Mouse (Mus musculus) embryonic facial prominence, embryonic 13.5 days (tissue): ENCODE data around the gene Cd9. TPM values are rescaled to one million over a fixed set of nuclear protein-coding genes. Genes with fewer than 3 reads are reported as not detected.

Source experiments
- ATAC-seq: fragments of 200-750 bp; cut with Nextera tagmentation; 2 replicates; pipeline ENCODE4 v1.8.0; 2017; ENCODE audit warnings: low read depth; ENCODE audit not compliant: insufficient number of reproducible peaks, insufficient read depth, low FRiP score, low TSS enrichment
- H3K27ac ChIP-seq: fragments of 300-500 bp; sonication (generic); 2 replicates; pipeline ENCODE4 v1.5.1; 2015; ENCODE audit warnings: moderate library complexity, mild to moderate bottlenecking, inconsistent platforms
- H3K27me3 ChIP-seq: fragments of 300-500 bp; sonication (generic); 2 replicates; pipeline ENCODE4 v1.6.1; 2015; ENCODE audit warnings: mild to moderate bottlenecking, inconsistent platforms
- H3K36me3 ChIP-seq: fragments of 300-500 bp; sonication (generic); 2 replicates; pipeline ENCODE4 v1.6.1; 2015; ENCODE audit warnings: mild to moderate bottlenecking, inconsistent platforms
- H3K4me1 ChIP-seq: fragments of 300-500 bp; sonication (generic); 2 replicates; pipeline ENCODE4 v1.6.1; 2015; ENCODE audit warnings: inconsistent platforms
- H3K4me2 ChIP-seq: fragments of 300-500 bp; sonication (generic); 2 replicates; pipeline ENCODE4 v1.6.1; 2015; ENCODE audit warnings: moderate library complexity, mild to moderate bottlenecking, inconsistent platforms
- H3K4me3 ChIP-seq: fragments of 300-500 bp; sonication (generic); 2 replicates; pipeline ENCODE4 v1.5.1; 2015; ENCODE audit warnings: mild to moderate bottlenecking, inconsistent platforms
- H3K9ac ChIP-seq: fragments of 300-500 bp; sonication (generic); 2 replicates; pipeline ENCODE4 v1.6.1; 2015; ENCODE audit warnings: mild to moderate bottlenecking, inconsistent platforms
- H3K9me3 ChIP-seq: fragments of 300-500 bp; sonication (generic); 2 replicates; pipeline ENCODE4 v1.6.1; 2016; ENCODE audit warnings: inconsistent platforms
- WGBS: fragments of 180-500 bp; shearing (Covaris S2); methylation state at CpG from one replicate; pipeline ENCODE4 v1.1.7; 2015; ENCODE audit warnings: mixed read lengths; 5-methylcytosine and 5-hydroxymethylcytosine counted together
- polyA plus RNA-seq: library from polyadenylated mRNA; unstranded; fragments of >200 nt; fragmentation: Nextera tagmentation; extraction: Ambion mirVana; gene quantifications from 2 replicates; pipeline ENCODE4 v1.2.1, GENCODE M21; 2015

Cd9 gene
- polyA plus RNA-seq, 1 experiment from 2014 or later = 160 TPM

GRCm38 (mm10) chr6:125430358-125430958 lies 64.1 kb downstream of the Cd9 start:
- Histone ChIP-seq H3K4me1 (peaks cover 26% of the 10 kb centered on the region), H3K36me3 (no peaks in the 10 kb centered on the region), H3K4me3 (no peak overlapping the region), H3K9ac (0 out of 2 replicates have a peak overlapping the region, but pooled peaks have one; percentile 40), H3K27me3 (no peaks in the 10 kb centered on the region), H3K4me2 (peak overlapping the region; percentile 16), H3K9me3 (no peaks in the 10 kb centered on the region), H3K27ac (no peak overlapping the region)
- no peak for ATAC-seq
- 9% methylated on average over 14 of the region's 14 CpGs for WGBS

- H3K27ac ChIP-seq = no peak overlapping the region
- ATAC-seq = no peak
- WGBS = 89% methylated on average over 6 of the region's 6 CpGs
- no peaks in the 10 kb centered on the region for H3K36me3 ChIP-seq
- no peaks in the 10 kb centered on the region for H3K27me3 ChIP-seq
- H3K4me2 ChIP-seq = no peak overlapping the region
- peaks cover 33% of the 10 kb centered on the region for H3K4me1 ChIP-seq
- H3K4me3 ChIP-seq = no peak overlapping the region
- H3K9ac ChIP-seq = no peak overlapping the region
- no peaks in the 10 kb centered on the region for H3K9me3 ChIP-seq
Observed at GRCm38 (mm10) chr6:125429741-125430140, 64.8 kb downstream of the Cd9 start.

GRCm38 (mm10) chr6:125426383-125427360 lies 67.9 kb downstream of the Cd9 start:
- Histone ChIP-seq H3K4me1 (peaks cover 55% of the 10 kb centered on the region), H3K27me3 (no peaks in the 10 kb centered on the region), H3K4me3 (peak overlapping the region; percentile 44), H3K9me3 (no peaks in the 10 kb centered on the region), H3K27ac (peak overlapping the region; percentile 76), H3K9ac (peak overlapping the region; percentile 73), H3K4me2 (peak overlapping the region; percentile 88), H3K36me3 (no peaks in the 10 kb centered on the region)
- 2% methylated on average over 25 of the region's 25 CpGs for WGBS
- 0 out of 2 replicates have a peak, but pooled peaks have one; percentile 34 for ATAC-seq

- ATAC-seq = no peak
- no peak overlapping the region; the same call in 1 of the 2 replicates for H3K27ac ChIP-seq
- no peak overlapping the region for H3K4me3 ChIP-seq
- peaks cover 53% of the 10 kb centered on the region for H3K4me1 ChIP-seq
- WGBS = 43% methylated on average over 15 of the region's 15 CpGs
- no peaks in the 10 kb centered on the region for H3K9me3 ChIP-seq
- H3K9ac ChIP-seq = 0 out of 2 replicates have a peak overlapping the region, but pooled peaks have one; percentile 32
- peak overlapping the region; percentile 26 for H3K4me2 ChIP-seq
- H3K36me3 ChIP-seq = no peaks in the 10 kb centered on the region
- H3K27me3 ChIP-seq = no peaks in the 10 kb centered on the region
Observed at GRCm38 (mm10) chr6:125425205-125426090, 69.1 kb downstream of the Cd9 start.

- 48% methylated on average over 3 of the region's 3 CpGs for WGBS
Observed at GRCm38 (mm10) chr6:125424156-125424555, 70.4 kb downstream of the Cd9 start.

GRCm38 (mm10) chr6:125423507-125423906 lies 71.1 kb downstream of the Cd9 start:
- no peak for ATAC-seq
- Histone ChIP-seq H3K27me3 (no peaks in the 10 kb centered on the region), H3K9ac (no peak overlapping the region), H3K4me3 (no peak overlapping the region), H3K4me2 (no peak overlapping the region), H3K9me3 (no peaks in the 10 kb centered on the region), H3K4me1 (peaks cover 50% of the 10 kb centered on the region), H3K27ac (peak overlapping the region; percentile 62), H3K36me3 (no peaks in the 10 kb centered on the region)
- WGBS = 50% methylated on average over 13 of the region's 13 CpGs

More at GRCm38 (mm10) chr6:125424156-125424555, 70.4 kb downstream of the Cd9 start:
- Histone ChIP-seq H3K27ac (peak overlapping the region; percentile 71), H3K4me3 (no peak overlapping the region), H3K36me3 (no peaks in the 10 kb centered on the region), H3K9me3 (no peaks in the 10 kb centered on the region), H3K4me1 (peaks cover 50% of the 10 kb centered on the region), H3K4me2 (no peak overlapping the region), H3K9ac (no peak overlapping the region), H3K27me3 (no peaks in the 10 kb centered on the region)
- ATAC-seq = no peak

GRCm38 (mm10) chr6:125423099-125423498 lies 71.5 kb downstream of the Cd9 start:
- Histone ChIP-seq H3K27ac (peak overlapping the region; percentile 62), H3K4me2 (peak overlapping the region; percentile 45), H3K9ac (peak overlapping the region; percentile 12; the same call in 1 of the 2 replicates), H3K27me3 (peaks cover under 1% of the 10 kb centered on the region; the same call in 1 of the 2 replicates), H3K4me3 (no peak overlapping the region), H3K9me3 (no peaks in the 10 kb centered on the region), H3K4me1 (peaks cover 50% of the 10 kb centered on the region), H3K36me3 (no peaks in the 10 kb centered on the region)
- no peak for ATAC-seq
- 42% methylated on average over 3 of the region's 3 CpGs for WGBS

- Histone ChIP-seq H3K4me2 (peak overlapping the region; percentile 45), H3K9ac (peak overlapping the region; percentile 12; the same call in 1 of the 2 replicates), H3K4me1 (peaks cover 47% of the 10 kb centered on the region), H3K36me3 (no peaks in the 10 kb centered on the region), H3K27ac (peak overlapping the region; percentile 62), H3K27me3 (peaks cover 4% of the 10 kb centered on the region; the same call in 1 of the 2 replicates), H3K9me3 (no peaks in the 10 kb centered on the region), H3K4me3 (no peak overlapping the region)
- 20% methylated on average over 19 of the region's 20 CpGs for WGBS
- ATAC-seq = 0 out of 2 replicates have a peak, but pooled peaks have one; percentile 52
Observed at GRCm38 (mm10) chr6:125422051-125422822, 72.4 kb downstream of the Cd9 start.

- Histone ChIP-seq H3K9ac (no peak overlapping the region), H3K4me3 (no peak overlapping the region), H3K4me1 (peaks cover 33% of the 10 kb centered on the region), H3K9me3 (no peaks in the 10 kb centered on the region), H3K27ac (no peak overlapping the region), H3K27me3 (peaks cover 4% of the 10 kb centered on the region; the same call in 1 of the 2 replicates), H3K36me3 (no peaks in the 10 kb centered on the region), H3K4me2 (no peak overlapping the region)
- 65% methylated on average over 16 of the region's 16 CpGs for WGBS
- ATAC-seq = no peak
Observed at GRCm38 (mm10) chr6:125420458-125421063, 74.0 kb downstream of the Cd9 start.

GRCm38 (mm10) chr6:125418744-125419143 lies 75.8 kb downstream of the Cd9 start:
- no peak overlapping the region for H3K4me2 ChIP-seq
- peaks cover 4% of the 10 kb centered on the region; the same call in 1 of the 2 replicates for H3K27me3 ChIP-seq
- no peak for ATAC-seq
- no peak overlapping the region for H3K27ac ChIP-seq
- no peak overlapping the region for H3K4me3 ChIP-seq
- H3K9ac ChIP-seq = no peak overlapping the region
- peaks cover 19% of the 10 kb centered on the region for H3K4me1 ChIP-seq
- WGBS = 9% methylated on average over 9 of the region's 9 CpGs
- no peaks in the 10 kb centered on the region for H3K36me3 ChIP-seq
- H3K9me3 ChIP-seq = no peaks in the 10 kb centered on the region
